Mouse (Mus musculus): ENCODE measurements around the gene Il17f. TPM values are rescaled to one million over a fixed set of nuclear protein-coding genes. Genes with fewer than 3 reads are reported as not detected.

Il17f gene
- polyA plus RNA-seq, 1 experiment from 2014 or later = 0.54 TPM

Other genes starting within 250 kb of the Il17f start
- gene Pkhd1, start 172.6 kb downstream of the Il17f start, polyA plus RNA-seq (2016; fragmentation: Nextera tagmentation; extraction: Ambion mirVana) = not detected in 2 replicates
- gene Il17a, start 59.7 kb downstream of the Il17f start, polyA plus RNA-seq (2016; fragmentation: Nextera tagmentation; extraction: Ambion mirVana) = not detected in 2 replicates
- gene Mcm3, start 29.7 kb upstream of the Il17f start, polyA plus RNA-seq (2016; fragmentation: Nextera tagmentation; extraction: Ambion mirVana) = 117 and 118 TPM in 2 replicates
- 8.9 and 11.8 TPM in 2 replicates for gene Paqr8, start 100.0 kb upstream of the Il17f start, polyA plus RNA-seq (2016; fragmentation: Nextera tagmentation; extraction: Ambion mirVana)
- gene Efhc1, start 161.0 kb upstream of the Il17f start, polyA plus RNA-seq (2016; fragmentation: Nextera tagmentation; extraction: Ambion mirVana) = 1.8 and 2.0 TPM in 2 replicates